Mouse (Mus musculus) R1 (cell line): Measurements from ENCODE around the gene Spata17.

Experiments used
- DNase-seq: peaks from one replicate; pipeline ENCODE4 v3.0.0-alpha.2; 2018; ENCODE audit warnings: low read depth, low spot score

Spata17 gene

DNA sequence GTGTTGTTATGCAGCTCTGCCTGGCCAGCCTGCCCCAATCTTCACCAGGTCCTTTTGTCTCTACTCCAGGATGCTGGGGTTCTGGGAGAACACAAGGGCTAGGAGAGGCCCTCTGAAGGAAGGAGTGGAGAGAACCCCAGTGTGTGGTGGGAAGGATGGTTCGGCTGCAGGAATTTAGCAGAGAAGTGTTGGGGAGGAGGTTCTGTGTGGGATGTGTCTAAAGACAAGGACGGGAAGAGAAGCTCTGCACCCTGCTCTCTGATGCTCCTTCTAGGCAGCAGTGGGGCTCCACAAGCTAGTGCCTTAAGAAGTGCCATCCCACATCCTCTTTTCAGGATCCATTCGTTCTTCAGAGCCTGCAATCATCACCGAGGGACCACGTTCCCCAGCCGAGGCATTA lies 129.2 kb downstream of the Spata17 start:
- no peak for DNase-seq

DNA sequence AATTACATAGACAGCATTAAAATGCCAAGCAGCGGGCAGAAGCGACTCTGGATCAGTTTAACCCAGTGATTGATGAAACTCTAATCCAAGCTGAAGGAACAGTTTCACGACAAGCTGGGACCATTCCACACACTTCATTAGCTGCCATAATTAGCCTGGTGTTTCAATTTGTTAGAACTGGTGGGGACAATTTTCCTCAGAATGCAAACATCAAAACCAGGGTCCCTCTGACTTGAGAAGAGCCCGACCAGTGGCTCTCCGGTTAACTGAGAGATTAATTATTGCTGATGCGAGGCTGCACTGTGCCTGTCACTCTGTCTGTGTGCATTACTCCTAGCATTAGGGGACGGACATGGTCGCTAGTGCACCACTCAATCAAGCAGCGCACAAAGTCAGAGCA lies 137.9 kb downstream of the Spata17 start:
- DNase-seq: no peak

DNA sequence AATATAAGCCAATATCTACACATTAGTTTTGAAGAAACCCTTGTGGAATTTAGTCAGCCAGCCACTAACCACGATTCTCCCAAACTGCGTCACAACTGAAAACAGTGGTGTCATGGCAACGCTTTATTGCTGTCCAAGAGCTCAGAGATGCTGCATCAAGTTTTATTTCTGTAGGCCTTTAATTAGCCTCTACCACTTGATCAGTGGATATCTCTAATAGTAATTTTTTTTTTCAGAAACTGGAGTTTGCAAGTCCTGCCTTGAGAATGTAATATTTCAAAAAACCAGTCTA lies 138.3 kb downstream of the Spata17 start:
- no peak for DNase-seq

DNA sequence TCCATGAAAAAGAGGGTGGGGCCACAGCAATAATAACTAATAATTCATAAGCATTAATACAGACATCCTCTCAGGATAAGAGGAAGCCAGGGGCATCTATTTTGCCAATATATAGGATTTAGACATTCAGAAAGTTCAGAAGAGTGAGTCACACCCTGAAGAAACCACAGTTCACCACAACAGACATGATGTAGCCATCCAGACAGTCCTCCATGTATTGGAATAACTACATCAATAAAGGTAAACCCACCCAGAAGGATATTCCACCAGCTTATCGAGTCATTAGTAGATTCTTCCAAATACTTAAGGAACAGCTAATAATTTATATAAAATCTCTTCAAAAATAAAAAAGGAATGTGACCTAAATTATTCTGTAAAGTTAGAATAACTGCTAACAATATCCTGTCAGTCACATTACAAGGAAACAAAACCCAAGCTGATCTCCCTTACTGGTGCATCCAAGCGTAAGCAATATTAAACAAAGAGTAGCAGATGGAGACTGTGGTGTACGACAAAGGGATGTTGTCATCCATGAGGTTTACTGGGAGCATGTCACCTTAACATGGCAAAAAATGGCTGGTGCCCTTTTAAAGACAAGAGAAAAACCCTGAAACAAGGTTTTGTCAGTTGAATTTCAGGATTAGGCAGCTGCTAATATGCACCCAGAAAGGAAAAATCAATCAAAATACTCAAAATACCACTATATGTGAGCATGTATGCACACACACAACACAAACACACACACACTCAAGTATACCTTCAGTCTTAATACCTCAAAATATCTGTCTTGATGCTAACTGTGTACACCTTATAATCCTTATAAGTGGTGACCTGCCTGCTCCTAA lies 138.8 kb downstream of the Spata17 start:
- no peak for DNase-seq

DNA sequence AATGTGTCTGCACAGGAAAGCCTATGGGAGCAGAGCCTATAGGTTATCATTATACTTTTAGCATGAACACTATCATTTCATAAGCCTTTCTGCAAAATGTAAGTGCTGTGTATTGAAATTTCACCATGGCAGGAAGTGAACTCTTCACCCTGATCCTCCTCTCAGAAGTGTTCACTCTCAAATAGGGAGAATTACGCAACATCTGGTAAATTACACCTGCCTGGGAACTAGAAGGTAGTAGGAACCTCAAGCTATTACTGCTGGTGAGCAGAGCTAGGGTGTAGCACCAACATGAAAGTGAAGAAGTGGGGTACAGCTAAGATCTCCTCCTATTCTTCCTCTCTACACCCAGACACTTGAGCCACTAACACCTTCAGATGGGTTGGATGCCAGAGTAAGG lies 155.4 kb downstream of the Spata17 start:
- DNase-seq: no peak

DNA sequence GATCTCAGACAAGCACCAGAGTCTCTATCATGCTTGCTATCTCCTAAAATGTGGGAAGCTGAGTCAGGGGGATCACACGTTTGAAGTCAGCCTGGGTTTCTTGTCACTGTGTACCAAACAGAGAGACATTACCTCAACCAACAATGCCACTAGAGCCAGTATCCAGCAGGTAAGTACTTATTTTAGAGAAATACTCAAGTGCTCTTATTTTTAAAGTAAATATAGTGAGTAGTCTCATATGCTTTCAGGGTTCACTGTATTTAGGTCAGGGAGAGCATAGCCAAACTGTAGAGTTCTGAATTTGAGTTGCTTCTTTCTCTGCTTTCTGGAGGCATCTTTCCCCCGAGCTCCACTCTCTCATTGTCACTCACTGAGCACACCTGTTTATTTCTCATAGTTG lies 160.9 kb downstream of the Spata17 start:
- DNase-seq: no peak

DNA sequence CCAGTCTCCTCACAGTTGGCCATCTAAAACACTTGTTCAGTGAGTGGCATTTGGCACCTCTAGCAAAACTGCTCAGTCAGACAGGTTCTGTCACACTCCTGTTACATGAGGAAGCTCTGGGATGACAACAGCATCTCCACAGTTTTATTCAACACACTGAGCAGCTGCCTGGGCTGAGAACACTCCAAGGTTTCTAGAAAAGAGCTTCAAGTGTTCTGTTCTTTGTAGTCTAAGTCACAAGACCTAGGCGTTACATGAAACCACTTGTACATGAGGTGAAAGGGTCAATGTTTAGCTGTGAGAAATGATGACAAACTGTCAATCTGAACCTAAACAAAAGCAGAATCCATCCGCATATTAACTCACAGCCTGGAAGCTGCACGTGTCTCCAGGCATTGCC lies 161.4 kb downstream of the Spata17 start:
- DNase-seq: no peak

DNA sequence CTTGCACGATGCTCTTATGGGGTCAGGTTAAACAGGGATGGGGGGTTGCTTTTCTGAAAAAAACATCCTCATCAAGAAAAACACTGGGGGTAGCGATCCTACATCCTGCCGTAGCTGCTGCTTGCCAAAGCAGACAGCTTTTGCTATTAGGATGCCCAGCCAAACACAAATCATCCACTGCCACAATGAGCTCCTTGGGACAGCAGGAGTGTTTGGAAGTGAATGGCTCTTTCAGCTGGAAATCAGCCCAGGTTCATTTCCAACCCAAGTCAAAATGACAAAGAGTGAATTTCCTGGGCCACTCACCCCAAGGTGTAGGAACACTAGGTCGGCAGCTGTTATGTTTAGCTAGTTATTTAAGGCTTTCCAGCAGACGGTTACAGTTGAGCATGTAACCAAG lies 162.7 kb downstream of the Spata17 start:
- DNase-seq: no peak

DNA sequence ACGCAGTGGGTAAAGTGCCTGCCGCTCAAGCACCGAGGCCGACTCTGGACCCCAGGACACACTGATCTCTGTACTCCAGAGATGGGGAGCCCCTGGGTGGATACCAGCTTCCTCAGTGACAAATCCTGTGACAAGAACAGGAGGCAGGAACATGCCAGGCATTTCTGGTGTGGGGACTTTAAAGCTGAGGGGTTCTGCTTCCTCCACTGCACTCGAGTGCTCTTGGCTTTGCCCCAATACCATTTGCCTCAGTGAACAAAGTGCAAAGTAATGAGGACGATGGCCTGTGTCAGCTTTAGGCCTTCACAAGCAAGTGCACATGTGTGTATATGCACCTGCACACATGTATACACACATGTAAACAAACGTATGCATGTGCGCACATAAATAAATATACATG lies 164.0 kb downstream of the Spata17 start:
- DNase-seq: no peak

DNA sequence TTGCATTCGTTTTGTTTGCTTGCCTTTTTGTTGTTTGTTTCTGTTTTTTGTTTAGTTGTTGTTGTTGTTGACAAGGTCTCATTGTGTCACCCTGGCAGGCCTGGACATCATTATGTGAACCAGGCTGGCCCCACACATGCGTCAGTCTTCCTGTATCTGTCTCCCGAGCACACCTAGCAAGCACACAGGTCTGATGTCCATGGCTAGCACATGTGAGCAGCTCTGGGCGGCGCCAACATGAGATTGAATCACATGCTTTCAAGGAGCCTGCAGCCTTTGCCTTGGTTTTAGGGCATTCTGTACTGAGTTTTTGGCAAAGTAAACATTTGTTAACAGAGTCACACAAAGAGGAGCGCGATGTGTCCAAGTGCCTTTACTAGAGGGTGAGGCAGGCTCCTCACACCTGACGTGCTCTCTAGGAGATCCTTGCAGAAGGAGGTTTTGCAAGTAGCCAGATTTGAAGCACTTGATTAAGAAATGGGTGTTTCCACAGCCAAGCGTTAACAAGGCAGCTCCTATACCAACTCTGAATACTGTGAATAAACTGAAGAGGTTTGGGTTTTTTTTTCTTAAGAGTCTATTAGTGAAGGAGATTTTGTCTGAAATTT lies 166.5 kb downstream of the Spata17 start:
- no peak for DNase-seq

DNA sequence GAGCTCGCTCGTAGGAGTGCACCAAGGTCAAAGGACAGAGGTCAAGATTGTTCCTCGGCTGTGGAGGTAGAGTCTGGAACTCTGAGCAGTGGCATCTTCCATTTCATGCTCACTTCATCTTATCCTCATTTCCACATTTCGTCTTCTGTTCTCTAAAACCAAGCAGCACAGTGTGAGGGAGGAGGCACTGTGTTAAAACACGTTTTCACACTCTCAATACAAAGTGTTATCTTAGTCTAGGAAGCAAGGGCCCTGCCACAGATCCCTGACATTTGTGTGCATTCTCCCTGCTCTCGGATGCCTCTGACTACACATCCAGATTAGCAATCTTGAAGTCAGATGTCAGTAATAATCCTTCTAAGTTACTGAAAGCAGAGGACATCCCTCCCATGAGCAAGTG lies 170.5 kb downstream of the Spata17 start:
- no peak for DNase-seq

DNA sequence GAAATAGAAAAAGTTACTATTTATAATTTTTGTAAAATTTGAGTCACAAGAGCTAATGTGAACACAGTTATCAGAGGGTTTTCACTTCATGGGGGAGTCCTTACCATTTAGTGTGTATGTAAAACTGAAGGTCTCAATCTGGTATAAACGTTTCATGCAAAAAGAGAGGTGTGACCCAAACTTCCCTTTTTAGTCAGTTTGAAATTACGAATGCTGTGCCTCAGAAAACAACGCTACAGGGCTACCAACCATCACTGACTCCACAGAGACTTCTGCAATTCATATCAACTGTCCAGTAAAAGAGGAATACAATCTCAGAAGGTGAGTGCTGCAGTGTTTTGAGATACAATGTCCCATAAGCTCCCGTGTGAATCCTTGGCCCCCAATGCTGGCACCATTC lies 175.5 kb downstream of the Spata17 start:
- no peak for DNase-seq

DNA sequence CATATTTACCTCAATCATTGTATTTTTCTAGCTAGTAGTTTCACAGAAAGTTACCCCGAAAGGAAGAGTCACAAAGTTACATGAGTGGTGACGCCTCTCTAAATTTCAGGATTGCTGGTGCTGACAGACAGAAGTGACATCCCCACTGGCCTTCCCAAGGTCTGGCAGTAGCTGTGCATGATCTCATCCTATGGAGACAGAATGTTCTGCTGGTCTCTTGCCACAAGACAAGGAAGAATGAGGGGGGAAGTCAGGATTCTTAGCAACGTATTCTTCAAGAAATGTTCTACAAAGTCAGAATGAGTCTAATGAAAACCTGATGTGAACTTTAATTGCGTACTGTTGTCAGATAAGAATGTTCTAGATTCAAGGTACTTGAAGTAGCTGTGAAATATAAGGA lies 179.5 kb downstream of the Spata17 start:
- no peak for DNase-seq

DNA sequence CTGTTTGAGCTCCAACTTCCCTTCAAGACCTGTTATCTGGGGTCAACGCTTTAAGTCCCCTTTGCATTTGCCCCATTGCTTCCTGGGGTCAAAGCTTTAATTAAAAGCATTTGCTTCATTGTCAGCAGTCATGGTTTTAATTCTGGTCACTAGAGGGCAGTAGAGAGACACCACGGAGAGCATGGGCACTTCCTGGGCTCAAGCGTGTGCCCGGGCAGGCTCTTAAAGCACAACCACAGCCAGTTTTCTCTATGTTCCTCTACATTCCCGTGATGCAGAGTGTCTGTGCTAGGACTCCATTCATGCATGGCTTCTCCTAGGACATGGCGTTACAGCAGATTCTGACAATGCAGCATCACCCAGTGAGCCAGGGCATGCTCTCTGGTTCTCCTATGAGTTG lies 183.5 kb downstream of the Spata17 start:
- DNase-seq: peak; percentile 76

DNA sequence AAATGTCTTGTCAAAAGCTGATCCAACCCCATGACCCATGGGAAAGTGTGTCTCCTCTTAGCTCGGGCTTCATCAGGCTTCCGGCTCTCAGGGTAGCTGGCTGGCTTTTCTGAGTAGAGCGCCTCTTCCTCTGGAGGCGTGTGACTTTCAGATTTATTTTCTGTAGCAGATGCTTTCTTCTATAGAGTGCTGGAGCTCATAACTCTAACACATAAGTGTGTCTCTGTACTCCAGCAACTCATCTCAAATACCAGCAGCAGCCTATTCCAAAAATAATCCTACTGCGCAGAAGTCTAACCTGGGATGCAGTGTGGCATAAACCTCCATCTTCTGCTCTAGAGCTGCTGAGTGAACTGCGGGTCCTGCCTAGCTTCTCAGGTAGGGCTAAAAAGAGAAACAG lies 186.4 kb downstream of the Spata17 start:
- no peak for DNase-seq

DNA sequence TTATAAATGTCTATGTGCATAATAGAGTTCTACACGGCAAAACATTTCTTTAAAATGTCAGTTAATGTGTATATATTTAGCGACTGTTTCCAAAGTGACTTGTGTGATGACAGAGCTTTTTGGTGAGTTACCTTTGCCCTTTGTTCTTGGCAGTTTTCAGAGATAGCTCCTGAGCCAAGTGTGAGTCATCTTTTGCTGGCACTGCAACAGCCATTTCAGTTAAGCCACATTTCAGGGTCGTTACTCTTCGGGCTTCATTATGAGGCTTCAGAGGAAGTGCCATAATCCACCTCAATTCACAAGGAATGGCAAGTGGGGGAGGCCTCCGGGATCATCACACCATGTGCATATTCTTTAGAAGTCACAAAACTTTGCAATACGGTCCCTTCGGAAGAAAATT lies 195.3 kb downstream of the Spata17 start:
- no peak for DNase-seq

DNA sequence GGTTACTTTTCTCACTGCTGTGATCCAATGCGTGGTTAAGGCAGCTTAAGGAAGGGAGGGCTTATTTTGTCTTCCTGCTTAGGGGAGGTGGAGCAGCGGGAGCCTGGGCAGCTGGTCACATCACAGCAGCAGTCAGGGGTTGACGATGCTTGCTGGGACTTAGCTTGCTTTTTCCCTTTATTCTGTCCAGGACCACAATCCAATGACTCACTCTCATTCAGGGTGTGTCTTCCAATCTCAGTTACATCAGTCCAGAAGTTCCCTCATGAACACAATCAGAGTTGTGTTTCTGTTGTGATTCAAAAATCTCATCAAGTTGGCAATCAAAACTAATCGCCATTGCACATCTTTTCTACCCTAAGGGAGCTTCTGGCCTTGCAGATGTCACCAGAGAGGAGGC lies 199.1 kb downstream of the Spata17 start:
- DNase-seq: peak; percentile 35

DNA sequence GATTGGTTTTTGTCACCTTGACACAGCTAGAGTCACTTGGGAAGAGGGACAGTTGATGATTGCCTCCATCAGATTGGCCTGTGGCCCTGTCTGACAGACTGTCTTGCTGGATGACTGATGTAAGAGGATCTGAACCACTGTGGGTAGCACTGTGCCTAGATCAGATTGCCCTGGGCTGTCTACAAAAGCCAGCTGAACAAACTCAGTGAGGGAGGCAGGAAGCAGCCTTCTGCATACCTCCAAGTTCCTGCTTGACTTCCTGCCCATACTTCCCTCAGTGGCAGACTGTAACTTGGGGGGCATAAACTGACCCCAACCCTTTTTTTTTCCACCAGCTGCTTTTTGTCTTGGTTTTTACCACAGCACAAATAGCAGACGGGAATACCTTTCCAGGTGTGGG lies 199.6 kb downstream of the Spata17 start:
- DNase-seq: no peak

DNA sequence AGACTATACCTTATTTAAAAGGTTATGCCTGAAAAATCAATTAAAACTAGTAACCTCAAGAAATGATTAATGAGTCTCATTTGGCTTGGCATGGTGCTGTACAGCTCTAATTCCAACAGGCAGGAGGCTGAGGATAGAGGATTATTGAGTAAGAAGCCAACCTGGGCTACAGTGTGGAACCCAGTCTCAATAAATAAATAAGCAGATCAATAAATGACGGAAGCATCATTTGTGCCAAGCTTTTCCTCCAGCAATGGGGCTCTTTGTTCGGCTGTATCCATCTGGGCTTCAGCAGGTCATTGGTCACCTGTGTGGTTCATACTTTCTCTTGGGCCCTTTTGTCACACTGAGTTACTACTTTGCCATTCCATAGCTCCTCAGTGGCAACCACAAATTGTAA lies 201.1 kb downstream of the Spata17 start:
- DNase-seq: no peak

DNA sequence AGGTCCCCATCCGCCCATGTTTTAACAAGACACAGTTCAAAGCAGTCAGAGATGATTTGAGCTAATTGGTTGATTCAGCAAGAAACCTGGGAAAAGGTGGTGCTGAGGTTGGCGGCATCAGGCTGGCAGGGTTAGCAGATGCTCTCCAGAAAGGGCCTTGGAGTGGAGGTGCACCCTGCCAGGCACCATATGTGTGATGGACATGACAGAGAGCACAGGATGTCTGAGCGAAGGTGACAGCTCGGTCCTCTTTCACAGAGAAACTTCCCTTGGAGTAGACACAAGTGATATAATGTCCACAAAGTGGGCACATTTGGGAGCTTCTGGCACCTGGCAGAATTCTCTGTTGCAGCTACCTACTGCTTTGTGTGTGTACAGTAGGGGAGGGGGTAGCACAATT lies 203.7 kb downstream of the Spata17 start:
- DNase-seq: no peak

DNA sequence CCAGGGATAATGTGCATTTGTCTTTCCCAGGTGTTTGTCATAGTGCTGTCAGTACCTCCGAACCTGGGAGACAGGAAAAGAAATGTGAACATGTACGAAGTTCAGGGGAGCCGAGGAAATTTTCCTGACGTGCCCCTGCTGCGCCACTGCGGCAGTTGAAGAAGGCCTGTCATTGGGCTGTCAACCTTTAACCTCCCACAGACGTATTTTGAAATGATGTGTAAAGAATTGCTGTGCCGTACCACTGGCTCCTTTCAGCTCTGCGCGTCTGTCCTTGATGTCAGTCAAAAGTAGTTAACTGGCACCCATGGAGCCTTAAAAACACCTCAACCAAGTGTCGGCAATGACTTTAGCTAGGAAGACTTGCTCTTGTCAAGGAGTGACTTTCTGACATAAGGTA lies 205.2 kb downstream of the Spata17 start:
- no peak for DNase-seq

DNA sequence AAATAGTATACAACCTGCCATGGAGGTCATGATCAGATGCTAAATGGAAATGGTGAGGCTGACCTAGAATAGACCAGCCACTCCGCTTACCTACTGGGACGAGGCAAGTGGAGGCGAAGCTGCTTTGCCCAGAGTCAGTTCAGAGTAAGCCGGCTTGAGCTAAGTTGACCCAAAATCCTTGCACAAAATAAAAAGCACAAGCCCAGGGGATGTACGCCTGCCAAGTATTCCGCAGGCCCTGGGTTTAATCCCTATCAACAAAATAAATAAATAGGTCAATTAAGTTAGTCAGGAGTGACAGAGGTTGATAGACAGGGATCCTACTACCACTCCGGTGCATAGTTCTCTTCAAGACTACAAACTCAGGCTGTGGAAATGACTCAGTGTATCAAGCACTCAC lies 207.0 kb downstream of the Spata17 start:
- DNase-seq: no peak

DNA sequence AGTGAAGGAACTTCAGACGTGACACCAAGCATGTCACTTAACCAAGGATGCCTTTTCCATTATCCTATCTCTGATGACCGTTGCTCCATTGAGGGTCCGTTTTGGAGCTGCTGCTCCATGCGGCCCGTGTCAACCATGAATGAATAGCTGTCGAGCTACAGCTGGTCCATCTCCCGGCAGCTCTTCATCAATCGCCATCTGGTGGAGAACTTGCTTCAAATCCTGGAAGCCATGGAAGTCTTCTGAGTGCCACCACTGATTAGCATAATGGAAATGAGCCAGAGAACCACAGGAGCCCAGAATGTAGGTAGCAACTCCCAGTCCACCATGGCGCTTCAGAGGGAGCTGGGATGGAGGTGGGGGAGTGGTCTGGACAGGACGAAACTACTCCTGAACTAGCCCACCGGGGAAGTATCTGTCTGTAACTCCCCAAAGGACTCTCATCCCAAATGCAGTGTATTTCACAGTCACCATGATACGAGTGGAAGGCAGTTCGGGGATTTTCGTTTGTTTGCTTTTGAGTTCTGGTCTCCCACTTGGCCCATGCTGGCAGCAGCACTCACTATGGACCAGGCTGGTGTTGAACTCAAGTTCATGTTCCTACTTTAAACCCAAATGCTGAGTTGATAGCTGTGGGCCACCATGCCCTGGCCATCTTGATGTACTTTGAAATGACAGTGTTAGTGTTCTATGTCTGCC lies 208.9 kb downstream of the Spata17 start:
- no peak for DNase-seq
